Mouse (Mus musculus) heart, embryonic 12.5 days (tissue): ENCODE measurements at regions not wholly inside any gene's neighbourhood (a gene's known extent, or its start where the extent isn't known, plus 50 kb on each side); places are given as distances from the start of the nearest gene placed in this dataset.

Source experiments
- ATAC-seq: fragments of 200-750 bp; cut with Nextera tagmentation; 2 replicates; pipeline ENCODE4 v1.8.0; 2017; ENCODE audit warnings: moderate TSS enrichment, moderate library complexity; ENCODE audit not compliant: insufficient number of reproducible peaks, low FRiP score
- H3K27ac ChIP-seq: fragments of 300-500 bp; sonication (generic); 2 replicates; pipeline ENCODE4 v1.5.1; 2016; ENCODE audit warnings: mild to moderate bottlenecking, moderate library complexity; ENCODE audit not compliant: poor library complexity, severe bottlenecking
- H3K27me3 ChIP-seq: fragments of 300-500 bp; sonication (generic); replicated peaks from 2 replicates; pipeline ENCODE4 v1.6.1; 2016; ENCODE audit warnings: mild to moderate bottlenecking, moderate library complexity
- H3K36me3 ChIP-seq: fragments of 300-500 bp; sonication (generic); 2 replicates; pipeline ENCODE4 v1.6.1; 2016; ENCODE audit warnings: mild to moderate bottlenecking, moderate library complexity
- H3K4me1 ChIP-seq: fragments of 300-500 bp; sonication (generic); replicated peaks from 2 replicates; pipeline ENCODE4 v1.6.1; 2016; ENCODE audit warnings: mild to moderate bottlenecking
- H3K4me2 ChIP-seq: fragments of 300-500 bp; sonication (generic); 2 replicates; pipeline ENCODE4 v1.6.1; 2016; ENCODE audit warnings: mild to moderate bottlenecking, moderate library complexity
- H3K4me3 ChIP-seq: fragments of 300-500 bp; sonication (generic); 2 replicates; pipeline ENCODE4 v1.5.1; 2016; ENCODE audit warnings: mild to moderate bottlenecking
- H3K9ac ChIP-seq: fragments of 300-500 bp; sonication (generic); 2 replicates; pipeline ENCODE4 v1.6.1; 2016; ENCODE audit warnings: mild to moderate bottlenecking, moderate library complexity
- H3K9me3 ChIP-seq: fragments of 300-500 bp; sonication (generic); replicated peaks from 2 replicates; pipeline ENCODE4 v1.6.1; 2016; ENCODE audit warnings: mild to moderate bottlenecking, moderate library complexity
- WGBS: fragments of 180-500 bp; shearing (Covaris S2); methylation state at CpG from one replicate; pipeline ENCODE4 v1.1.7; 2016; 5-methylcytosine and 5-hydroxymethylcytosine counted together

DNA sequence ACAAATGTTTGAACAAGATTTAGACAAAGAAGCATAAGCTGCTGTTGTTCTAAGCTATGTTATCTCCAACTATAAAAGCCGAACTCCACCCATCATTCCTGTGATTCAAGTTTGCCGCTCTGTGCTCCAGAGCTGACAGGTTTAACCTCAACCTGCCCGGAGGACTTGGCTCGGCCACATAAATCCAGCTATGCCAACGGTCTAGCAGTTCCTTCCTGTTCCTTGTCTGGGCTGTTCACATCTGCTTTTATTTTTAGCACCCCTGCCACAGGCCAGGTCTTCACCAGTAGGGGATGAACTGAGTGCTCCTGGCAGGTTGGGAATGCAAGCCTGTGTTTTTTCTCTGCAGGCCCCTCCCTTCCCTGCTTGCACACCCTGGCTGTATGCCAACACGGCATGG is 51.8 kb upstream of the Gpr12 start:
- no peak for ATAC-seq
- H3K4me2 ChIP-seq, result no peak overlapping the region
- H3K4me1 ChIP-seq, result no peaks in the 10 kb centered on the region
- H3K27me3 ChIP-seq, result no peaks in the 10 kb centered on the region
- no peak overlapping the region for H3K27ac ChIP-seq
- H3K36me3 ChIP-seq, result no peaks in the 10 kb centered on the region
- H3K9me3 ChIP-seq, result peaks cover 9% of the 10 kb centered on the region
- no peak overlapping the region for H3K9ac ChIP-seq
- 58% methylated on average over 6 of the region's 6 CpGs for WGBS
- no peak overlapping the region for H3K4me3 ChIP-seq
